Mouse (Mus musculus) kidney, adult 2 months (tissue): ENCODE data around the gene Ccser2. TPM values are rescaled to one million over a fixed set of nuclear protein-coding genes. Genes with fewer than 3 reads are reported as not detected.

ENCODE experiments used
- DNase-seq: peaks from one replicate; pipeline ENCODE4 v3.0.0; 2021
- H3K27ac ChIP-seq: fragments of 200-500 bp; 2 replicates; pipeline ENCODE4 v1.5.1; 2012; ENCODE audit warnings: low read depth, low read length, control low read depth, inconsistent platforms; ENCODE audit not compliant: insufficient read depth
- H3K27me3 ChIP-seq: fragments of 200-500 bp; replicated peaks from 2 replicates; pipeline ENCODE4 v1.6.1; 2012; ENCODE audit warnings: mild to moderate bottlenecking, moderate library complexity, low read length, inconsistent platforms; ENCODE audit not compliant: control insufficient read depth, insufficient read depth
- H3K36me3 ChIP-seq: fragments of 200-500 bp; 2 replicates; pipeline ENCODE4 v1.6.1; 2012; ENCODE audit warnings: mild to moderate bottlenecking, moderate library complexity, low read length, inconsistent platforms; ENCODE audit not compliant: control insufficient read depth, insufficient read depth
- H3K4me1 ChIP-seq: fragments of 200-500 bp; 2 replicates; pipeline ENCODE4 v1.6.1; 2011; ENCODE audit warnings: low read length; ENCODE audit not compliant: control insufficient read depth, insufficient read depth
- H3K4me3 ChIP-seq: fragments of 200-500 bp; 2 replicates; pipeline ENCODE4 v1.5.1; 2011; ENCODE audit warnings: mild to moderate bottlenecking, low read depth, low read length, control low read depth; ENCODE audit not compliant: insufficient read depth
- CTCF ChIP-seq: fragments of 200-500 bp; conservative IDR thresholded peaks from 2 replicates; pipeline ENCODE4 v1.5.1; 2011; ENCODE audit warnings: low read depth, mild to moderate bottlenecking, control low read depth, low read length, moderate library complexity, mixed read lengths; ENCODE audit not compliant: insufficient read depth, insufficient read length
- POLR2A ChIP-seq: fragments of 200-500 bp; IDR thresholded peaks from one replicate; pipeline ENCODE4 v1.6.1; 2011; ENCODE audit warnings: low read depth, low read length, control low read depth
- WGBS: fragments of 180-500 bp; shearing (Covaris S2); methylation state at CpG from one replicate; pipeline ENCODE4 v1.1.7; 2018; 5-methylcytosine and 5-hydroxymethylcytosine counted together
- polyA plus RNA-seq: library from polyadenylated mRNA; depleted of rRNA; stranded (reverse); fragments of >200 nt; gene quantifications from 2 replicates; pipeline ENCODE4 v1.2.3, GENCODE M21; 2012

The Ccser2 gene
- polyA plus RNA-seq, 1 experiment = 75.0 TPM

GRCm38 (mm10) chr14:36962477-36962876, 6.1 kb downstream of the Ccser2 start:
- Histone ChIP-seq H3K36me3 (no peaks in the 10 kb centered on the region), H3K27me3 (no peaks in the 10 kb centered on the region), H3K27ac (no peak overlapping the region), H3K4me1 (peaks cover 13% of the 10 kb centered on the region; the same call in 1 of the 2 replicates), H3K4me3 (no peak overlapping the region)
- TF ChIP-seq POLR2A = no peak
- TF ChIP-seq CTCF = no peak
- no peak for DNase-seq
- WGBS = 92% methylated on average over 2 of the region's 2 CpGs

GRCm38 (mm10) chr14:36957719-36958118, 10.9 kb downstream of the Ccser2 start:
- Histone ChIP-seq H3K27ac (no peak overlapping the region), H3K36me3 (no peaks in the 10 kb centered on the region), H3K4me3 (no peak overlapping the region), H3K27me3 (no peaks in the 10 kb centered on the region), H3K4me1 (peaks cover 18% of the 10 kb centered on the region; the same call in 1 of the 2 replicates)
- no peak for DNase-seq
- TF ChIP-seq POLR2A (no peak), CTCF (no peak)
- 91% methylated on average over 6 of the region's 6 CpGs for WGBS

GRCm38 (mm10) chr14:36957261-36957660, 11.3 kb downstream of the Ccser2 start:
- Histone ChIP-seq H3K27me3 (no peaks in the 10 kb centered on the region), H3K4me1 (peaks cover 18% of the 10 kb centered on the region; the same call in 1 of the 2 replicates), H3K4me3 (no peak overlapping the region), H3K36me3 (no peaks in the 10 kb centered on the region), H3K27ac (no peak overlapping the region)
- peak; percentile 60 for DNase-seq
- no peak for TF ChIP-seq POLR2A
- no peak for TF ChIP-seq CTCF
- whole genome bisulfite sequencing = 40% methylated on average over 6 of the region's 6 CpGs

GRCm38 (mm10) chr14:36956717-36957116, 11.9 kb downstream of the Ccser2 start:
- H3K4me3 ChIP-seq = no peak overlapping the region
- no peak for TF ChIP-seq POLR2A
- no peak for TF ChIP-seq CTCF
- H3K4me1 ChIP-seq = peaks cover 18% of the 10 kb centered on the region; the same call in 1 of the 2 replicates
- no peak for DNase-seq
- 56% methylated on average over 5 of the region's 5 CpGs for WGBS
- no peak overlapping the region for H3K27ac ChIP-seq
- no peaks in the 10 kb centered on the region for H3K27me3 ChIP-seq
- no peaks in the 10 kb centered on the region for H3K36me3 ChIP-seq

GRCm38 (mm10) chr14:36952687-36953426, 15.7 kb downstream of the Ccser2 start:
- Histone ChIP-seq H3K27ac (no peak overlapping the region), H3K4me1 (peaks cover 14% of the 10 kb centered on the region; the same call in 1 of the 2 replicates), H3K27me3 (no peaks in the 10 kb centered on the region), H3K36me3 (no peaks in the 10 kb centered on the region), H3K4me3 (no peak overlapping the region)
- 75% methylated on average over 10 of the region's 10 CpGs for WGBS
- no peak for DNase-seq
- TF ChIP-seq CTCF (no peak), POLR2A (no peak)

GRCm38 (mm10) chr14:36952142-36952541, 16.4 kb downstream of the Ccser2 start:
- WGBS = 10% methylated on average over 2 of the region's 2 CpGs
- Histone ChIP-seq H3K4me1 (peaks cover 7% of the 10 kb centered on the region; the same call in 1 of the 2 replicates), H3K27me3 (no peaks in the 10 kb centered on the region), H3K27ac (no peak overlapping the region), H3K36me3 (no peaks in the 10 kb centered on the region), H3K4me3 (no peak overlapping the region)
- peak; percentile 63 for TF ChIP-seq CTCF
- no peak for TF ChIP-seq POLR2A
- DNase-seq = peak; percentile 54

- Histone ChIP-seq H3K36me3 (peaks cover 2% of the 10 kb centered on the region), H3K27ac (no peak overlapping the region), H3K4me1 (no peaks in the 10 kb centered on the region), H3K4me3 (no peak overlapping the region), H3K27me3 (no peaks in the 10 kb centered on the region)
- no peak for DNase-seq
- 29% methylated on average over 5 of the region's 5 CpGs for WGBS
- TF ChIP-seq CTCF (no peak), POLR2A (no peak)
Measured at GRCm38 (mm10) chr14:36942716-36943115, 25.9 kb downstream of the Ccser2 start.

- peaks cover 2% of the 10 kb centered on the region for H3K36me3 ChIP-seq
- WGBS = 85% methylated on average over 2 of the region's 2 CpGs
- no peaks in the 10 kb centered on the region for H3K27me3 ChIP-seq
- no peak for DNase-seq
- H3K27ac ChIP-seq = no peak overlapping the region
- no peak for TF ChIP-seq POLR2A
- TF ChIP-seq CTCF = no peak
- H3K4me3 ChIP-seq = no peak overlapping the region
- H3K4me1 ChIP-seq = peaks cover 8% of the 10 kb centered on the region; the same call in 1 of the 2 replicates
Measured at GRCm38 (mm10) chr14:36937941-36938340, 30.6 kb downstream of the Ccser2 start.
